28 mouse cellular contexts compared by ENCODE assay signal in genomic region chr6:55014184-55014583, GRCm38 (mm10).
"Had no signal": no experiment of that assay in that cellular context is flagged by ENCODE, and none has a peak within 500 bp of the region (broad histone marks: within the 10 kb centered on the region; RNA-seq: fewer than 3 reads in every experiment).

No protein-coding gene starts in this region.

- H3K4me3 ChIP-seq: heart, embryonic 15.5 days; hindbrain, embryonic 10.5 days; hindbrain, embryonic 12.5 days; hindbrain, embryonic 13.5 days; hindbrain, embryonic 15.5 days; intestine, embryonic 15.5 days; kidney, embryonic 15.5 days; layer of hippocampus, adult 2 months; left cerebral cortex, adult 2 months had no signal

- DNase-seq: heart, postnatal 10 days; heart, postnatal 14 days; heart, postnatal 36 days; heart, postnatal 4 days; kidney, adult 11 months; kidney, adult 18-20 months; kidney, adult 2 months; kidney, adult 8-10 months; kidney, adult 9 months; kidney, postnatal 10 days; kidney, postnatal 14 days; kidney, postnatal 25 days; kidney, postnatal 36 days; kidney, postnatal 4 days; layer of hippocampus, adult 9-11 months; layer of hippocampus, postnatal 36 days had no signal

- H3K27me3 ChIP-seq: heart, embryonic 15.5 days; intestine, embryonic 15.5 days had no signal

- H3K9me3 ChIP-seq: heart, embryonic 15.5 days; hindbrain, embryonic 12.5 days; hindbrain, embryonic 15.5 days; intestine, embryonic 15.5 days; kidney, embryonic 15.5 days had no signal

- H3K4me2 ChIP-seq: heart, embryonic 15.5 days; hindbrain, embryonic 12.5 days; hindbrain, embryonic 13.5 days; hindbrain, embryonic 14.5 days; hindbrain, embryonic 15.5 days; intestine, embryonic 15.5 days; kidney, embryonic 15.5 days had no signal

- H3K9ac ChIP-seq: heart, embryonic 15.5 days; hindbrain, embryonic 12.5 days; hindbrain, embryonic 13.5 days; hindbrain, embryonic 14.5 days; hindbrain, embryonic 15.5 days; intestine, embryonic 15.5 days; kidney, embryonic 15.5 days had no signal

- H3K36me3 ChIP-seq: heart, embryonic 15.5 days; hindbrain, embryonic 10.5 days; hindbrain, embryonic 12.5 days; hindbrain, embryonic 13.5 days; hindbrain, embryonic 15.5 days; intestine, embryonic 15.5 days; kidney, embryonic 15.5 days had no signal

- H3K27ac ChIP-seq: heart, embryonic 15.5 days; hindbrain, embryonic 10.5 days; hindbrain, embryonic 12.5 days; hindbrain, embryonic 13.5 days; hindbrain, embryonic 14.5 days; hindbrain, embryonic 15.5 days; hindbrain, postnatal 0 days; intestine, embryonic 15.5 days; kidney, embryonic 15.5 days; kidney, postnatal 0 days; layer of hippocampus, adult 2 months; left cerebral cortex, adult 2 months had no signal
